Mouse (Mus musculus) kidney, postnatal 14 days (tissue): ENCODE measurements around the gene Map3k1.

Experiments
- DNase-seq: peaks from one replicate; pipeline ENCODE4 v3.0.0; 2022; ENCODE audit warnings: mixed read lengths

Map3k1 gene

GRCm38 (mm10) chr13:111810998-111811628 lies 2.3 kb upstream of the Map3k1 start:
- peak; percentile 73 for DNase-seq

DNA sequence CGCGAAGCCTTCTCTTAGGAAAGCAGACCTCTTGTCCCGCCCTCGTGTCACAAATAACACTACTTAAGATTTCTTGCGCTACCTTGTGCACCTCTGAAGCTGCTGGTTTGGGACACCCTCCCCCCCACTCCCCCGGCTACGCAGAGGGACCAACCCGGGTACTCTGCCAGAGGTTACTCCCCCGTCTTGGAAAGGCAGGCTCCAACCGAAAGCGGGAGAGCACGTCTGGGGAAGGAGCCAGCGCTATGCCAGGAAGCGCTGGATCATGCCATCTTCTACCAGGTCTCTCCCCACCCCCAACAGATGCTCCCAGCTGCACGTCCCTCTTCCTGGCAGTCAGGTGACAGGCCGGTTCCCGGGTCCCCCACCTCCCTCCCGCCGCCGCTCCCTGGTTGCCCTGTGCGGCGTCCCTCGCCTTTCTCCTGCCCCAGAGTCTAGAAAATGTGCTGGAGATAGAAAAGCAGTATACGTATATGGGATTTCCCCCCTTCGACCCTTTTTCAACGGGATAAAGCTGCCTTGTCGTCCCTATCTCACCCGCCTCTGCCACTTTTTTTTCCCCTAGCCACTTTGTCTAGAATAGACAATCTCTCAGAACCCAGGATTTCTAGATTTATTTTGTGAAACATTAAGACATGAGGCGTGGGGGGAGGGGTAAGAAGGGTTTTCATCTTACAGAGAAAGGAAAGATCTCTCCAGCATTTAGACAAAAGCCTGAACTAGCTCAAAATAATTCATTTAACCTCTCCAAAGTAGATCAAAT lies 854 bp upstream of the Map3k1 start:
- DNase-seq: peak; percentile 81

- DNase-seq: no peak
Measured at GRCm38 (mm10) chr13:111808387-111808636, 481 bp downstream of the Map3k1 start.

- DNase-seq: no peak
Measured at GRCm38 (mm10) chr13:111807596-111808386, 1.0 kb downstream of the Map3k1 start.

DNA sequence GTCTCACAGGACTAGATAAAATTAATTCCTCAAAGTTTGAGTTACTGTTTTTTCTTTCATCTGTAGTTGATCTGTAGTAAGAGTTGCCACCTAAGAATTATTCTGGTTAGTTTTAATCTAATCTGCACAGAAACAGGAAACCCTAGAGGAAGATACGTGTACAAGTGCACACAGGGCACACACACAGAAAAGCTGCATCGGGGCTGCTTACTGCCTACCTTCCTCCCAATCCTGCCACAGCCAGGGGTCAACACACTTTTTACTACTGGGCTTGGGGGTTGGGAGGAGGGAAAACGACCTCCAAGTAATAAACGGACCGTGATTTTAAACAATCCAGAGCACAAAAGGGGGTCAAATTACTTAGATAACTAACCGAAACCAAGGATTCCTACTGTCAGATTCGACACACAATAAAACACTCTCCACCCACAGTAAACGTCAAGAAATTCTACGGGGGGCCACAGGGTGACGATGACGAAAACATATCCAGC lies 1.6 kb downstream of the Map3k1 start:
- no peak for DNase-seq

DNA sequence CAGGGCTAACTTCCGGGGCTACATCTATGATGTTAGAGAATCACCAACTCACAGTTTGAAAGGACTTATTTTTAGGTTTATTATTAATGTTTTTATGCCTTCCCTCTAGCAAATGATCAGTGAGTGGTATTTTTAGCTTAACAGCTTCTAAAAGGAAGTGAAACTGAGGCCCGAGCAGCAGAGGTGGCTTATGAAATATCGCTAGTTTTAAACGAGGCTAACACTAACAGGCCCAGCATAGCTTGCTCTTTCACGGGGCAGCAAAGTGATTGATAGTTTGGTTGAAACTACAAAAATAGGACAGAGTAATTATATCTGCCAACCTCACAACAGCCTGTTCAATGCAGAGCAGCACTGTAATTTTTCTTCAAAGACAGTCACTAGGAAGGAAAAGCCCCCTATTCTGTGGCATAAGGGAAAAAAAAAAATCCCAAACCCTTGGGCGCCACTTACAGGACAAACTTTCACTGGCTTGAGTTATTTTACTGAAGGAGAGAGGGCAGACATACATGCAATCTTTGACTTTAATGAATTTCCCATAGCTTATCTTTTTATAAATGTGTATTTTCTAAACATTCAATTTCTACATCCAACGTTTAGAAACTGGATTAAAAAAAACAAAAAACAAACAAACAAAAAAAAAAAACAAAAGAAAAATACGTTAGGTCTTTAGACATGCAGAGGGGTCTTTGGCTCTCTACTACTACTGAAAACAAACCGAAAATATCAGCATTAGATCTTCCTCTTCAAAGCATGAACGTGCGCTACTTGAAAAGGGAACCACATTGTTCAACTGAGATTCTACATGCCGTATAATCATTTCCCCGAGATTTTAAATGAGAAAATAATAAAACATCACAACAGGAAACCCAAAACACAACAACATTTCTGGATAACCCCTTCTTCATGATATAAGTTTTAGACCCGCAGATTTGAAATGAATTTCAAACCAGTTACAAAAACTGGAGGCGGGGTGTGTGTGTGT lies 2.8 kb downstream of the Map3k1 start:
- no peak for DNase-seq

DNA sequence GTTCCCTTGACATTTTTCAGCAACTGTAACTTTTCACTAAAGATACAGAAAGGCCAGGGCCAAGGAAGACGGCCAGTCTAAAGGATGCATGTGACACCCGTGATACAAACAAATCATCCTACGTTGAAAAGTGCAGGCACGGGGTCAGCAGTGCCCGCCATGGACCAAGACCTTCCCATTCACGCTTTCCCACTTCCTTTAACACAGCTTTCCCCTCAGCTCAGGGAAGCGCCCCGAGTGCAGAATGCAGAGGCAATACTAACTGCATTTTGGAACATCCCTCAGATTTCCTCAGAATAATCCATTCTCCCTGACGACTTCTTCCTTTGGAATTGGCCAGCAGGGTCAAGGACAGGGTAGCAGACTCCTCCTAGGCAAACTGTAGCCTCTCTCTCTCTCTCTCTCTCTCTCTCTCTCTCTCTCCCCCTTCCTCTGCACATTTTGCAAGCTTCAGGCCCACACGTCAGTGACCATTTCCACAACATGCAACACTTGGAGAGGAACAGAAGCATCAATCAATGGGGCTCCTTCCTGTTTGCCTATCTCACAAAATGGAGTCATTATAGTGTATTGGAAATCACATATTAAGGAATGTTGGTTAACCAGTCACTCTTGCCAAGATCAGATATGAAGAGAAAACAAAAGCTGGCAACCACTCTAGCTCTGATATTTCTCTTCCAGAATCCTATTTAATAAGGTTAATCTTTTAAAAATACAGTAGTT lies 3.7 kb downstream of the Map3k1 start:
- no peak for DNase-seq

DNA sequence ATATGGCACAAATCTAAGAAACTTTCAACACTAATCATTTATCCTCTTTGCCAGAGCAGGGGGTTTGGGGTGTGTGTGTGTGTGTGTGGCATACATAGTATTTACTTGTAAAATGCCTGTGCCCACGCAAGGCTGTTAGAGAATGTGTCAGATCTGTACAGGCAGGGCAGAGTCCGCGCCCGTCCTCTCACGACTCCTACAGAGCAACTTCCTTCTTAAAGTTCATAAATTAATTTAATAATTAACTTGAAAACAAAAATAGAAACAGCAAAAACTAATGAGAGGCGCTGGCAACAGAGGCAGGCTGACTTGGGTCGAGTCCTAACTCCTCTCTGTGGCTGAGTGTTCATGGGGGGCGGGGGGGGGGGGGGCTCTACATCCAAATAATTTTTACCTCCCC lies 4.6 kb downstream of the Map3k1 start:
- DNase-seq: peak; percentile 73

GRCm38 (mm10) chr13:111803506-111803905 lies 5.3 kb downstream of the Map3k1 start:
- no peak for DNase-seq

DNA sequence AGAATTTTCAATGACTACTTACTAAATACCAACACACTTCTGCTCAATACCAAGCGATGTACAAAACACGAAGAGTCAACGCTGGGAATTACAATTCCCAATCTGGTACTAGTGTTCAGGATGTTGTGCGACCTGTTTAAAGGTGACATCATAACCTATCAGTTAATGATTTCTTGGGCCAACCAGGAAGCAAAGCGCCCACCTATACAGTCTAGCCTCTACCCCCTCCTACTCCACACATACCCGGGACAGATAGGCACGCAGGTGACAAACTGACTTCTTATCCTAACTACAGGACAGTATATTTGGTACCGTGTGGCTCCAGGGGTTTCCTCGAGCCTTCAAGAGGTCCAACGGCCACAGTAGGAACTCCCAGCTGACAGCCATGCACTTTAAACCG lies 5.9 kb downstream of the Map3k1 start:
- no peak for DNase-seq

GRCm38 (mm10) chr13:111802271-111802665 lies 6.5 kb downstream of the Map3k1 start:
- peak; percentile 71 for DNase-seq

DNA sequence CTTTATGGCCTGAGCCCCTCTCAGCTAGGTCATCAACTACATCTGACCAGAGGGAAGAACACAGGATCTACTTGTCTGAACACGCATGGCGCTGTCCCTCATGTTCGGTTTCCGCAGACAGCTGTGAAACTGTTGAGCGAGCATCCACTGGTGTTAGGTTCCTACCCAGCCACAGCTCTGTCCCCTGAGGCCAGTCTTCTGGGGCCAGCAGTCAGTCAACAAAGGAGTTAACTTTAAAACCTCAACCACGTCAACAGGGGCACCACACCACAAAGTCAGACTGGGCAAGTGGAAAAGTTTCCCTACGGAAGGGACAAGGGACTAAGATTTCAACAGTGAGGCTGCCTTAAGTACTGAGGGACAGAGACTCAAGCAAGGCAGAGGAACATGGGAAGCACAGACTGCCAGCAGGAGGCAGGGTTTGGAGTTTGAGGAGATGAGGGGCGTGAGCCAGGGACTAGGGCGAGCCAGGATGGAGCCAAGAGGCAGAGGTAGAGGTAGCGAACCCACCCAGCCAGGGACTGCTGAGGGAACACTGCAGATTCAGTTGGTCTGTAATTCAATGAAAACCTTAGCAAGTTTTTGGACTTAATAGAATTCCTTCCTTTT lies 7.0 kb downstream of the Map3k1 start:
- DNase-seq: no peak

- DNase-seq: peak; percentile 62
Measured at GRCm38 (mm10) chr13:111800866-111801265, 7.9 kb downstream of the Map3k1 start.

DNA sequence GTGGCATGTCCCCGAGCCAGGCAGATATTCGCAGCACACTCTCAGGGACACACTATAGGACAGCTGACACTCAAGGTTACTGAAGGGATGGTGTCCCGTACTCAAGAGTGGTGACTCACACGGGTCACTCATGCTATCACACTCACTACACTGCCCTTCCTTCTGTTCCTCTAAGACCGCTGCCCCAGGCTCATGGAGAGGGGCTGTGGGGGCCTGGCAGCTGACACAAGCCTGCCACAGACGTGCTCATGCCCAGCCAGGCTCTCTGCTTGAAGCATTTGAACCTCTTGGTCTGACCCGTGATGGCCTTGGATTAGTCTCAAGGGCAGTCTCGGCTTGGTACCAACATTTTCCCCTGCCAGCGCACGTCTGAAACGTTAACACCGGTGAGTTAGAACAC lies 10.7 kb downstream of the Map3k1 start:
- peak; percentile 62 for DNase-seq

DNA sequence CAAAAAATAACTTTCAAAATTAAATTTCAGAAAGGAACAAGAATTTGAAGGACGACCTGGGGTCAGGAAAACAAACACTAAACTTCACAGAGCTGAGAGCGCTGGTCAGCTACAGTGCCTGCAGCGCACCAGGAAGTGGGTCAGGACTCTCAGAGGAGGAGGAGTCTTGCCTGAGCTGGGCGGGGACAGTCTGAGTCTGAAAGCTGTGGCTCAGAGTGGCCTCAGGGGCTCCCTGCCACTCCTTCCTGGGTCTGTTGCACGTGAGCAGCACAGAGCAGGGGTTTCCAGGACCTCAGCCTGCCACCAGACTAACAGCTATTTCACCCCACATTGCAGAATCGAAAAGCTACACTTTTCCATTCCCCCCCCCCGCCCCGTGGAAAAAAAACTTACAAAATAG lies 11.8 kb downstream of the Map3k1 start:
- peak; percentile 88 for DNase-seq

DNA sequence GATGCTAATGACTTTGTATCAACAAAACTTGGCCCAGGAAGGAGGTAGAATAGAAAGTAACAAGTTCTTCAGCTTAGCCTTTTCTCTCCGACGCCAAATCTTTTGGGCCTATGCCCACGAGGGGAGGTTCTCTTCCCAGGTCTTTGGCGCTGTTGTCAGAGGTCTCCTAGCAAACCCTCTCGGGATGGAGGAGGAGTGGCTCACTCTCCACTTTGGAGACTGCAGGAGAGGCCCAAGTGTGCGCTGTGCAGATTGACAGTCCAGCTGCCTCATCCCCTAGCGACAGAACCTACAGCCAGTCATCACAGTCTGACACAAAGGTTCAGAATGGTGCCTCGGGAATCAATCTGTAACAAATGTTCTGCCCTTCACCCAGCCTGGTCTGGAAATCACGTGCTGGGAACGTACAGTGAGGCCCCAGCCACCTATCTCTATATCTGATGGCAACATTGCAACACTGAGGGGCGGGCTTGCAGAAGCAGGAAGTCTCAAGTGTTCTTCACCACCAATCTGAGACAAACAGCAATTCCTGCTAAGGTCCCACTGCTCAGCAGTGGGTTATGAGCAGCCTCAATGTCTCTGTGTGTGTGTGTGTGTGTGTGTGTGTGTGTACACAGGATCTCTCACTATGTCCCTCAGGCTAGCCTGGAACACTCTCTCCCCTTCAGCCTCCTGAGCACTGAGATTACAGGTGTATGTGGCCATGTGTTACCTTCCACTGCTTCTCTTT lies 12.4 kb downstream of the Map3k1 start:
- no peak for DNase-seq

GRCm38 (mm10) chr13:111792975-111793287 lies 15.9 kb downstream of the Map3k1 start:
- no peak for DNase-seq

DNA sequence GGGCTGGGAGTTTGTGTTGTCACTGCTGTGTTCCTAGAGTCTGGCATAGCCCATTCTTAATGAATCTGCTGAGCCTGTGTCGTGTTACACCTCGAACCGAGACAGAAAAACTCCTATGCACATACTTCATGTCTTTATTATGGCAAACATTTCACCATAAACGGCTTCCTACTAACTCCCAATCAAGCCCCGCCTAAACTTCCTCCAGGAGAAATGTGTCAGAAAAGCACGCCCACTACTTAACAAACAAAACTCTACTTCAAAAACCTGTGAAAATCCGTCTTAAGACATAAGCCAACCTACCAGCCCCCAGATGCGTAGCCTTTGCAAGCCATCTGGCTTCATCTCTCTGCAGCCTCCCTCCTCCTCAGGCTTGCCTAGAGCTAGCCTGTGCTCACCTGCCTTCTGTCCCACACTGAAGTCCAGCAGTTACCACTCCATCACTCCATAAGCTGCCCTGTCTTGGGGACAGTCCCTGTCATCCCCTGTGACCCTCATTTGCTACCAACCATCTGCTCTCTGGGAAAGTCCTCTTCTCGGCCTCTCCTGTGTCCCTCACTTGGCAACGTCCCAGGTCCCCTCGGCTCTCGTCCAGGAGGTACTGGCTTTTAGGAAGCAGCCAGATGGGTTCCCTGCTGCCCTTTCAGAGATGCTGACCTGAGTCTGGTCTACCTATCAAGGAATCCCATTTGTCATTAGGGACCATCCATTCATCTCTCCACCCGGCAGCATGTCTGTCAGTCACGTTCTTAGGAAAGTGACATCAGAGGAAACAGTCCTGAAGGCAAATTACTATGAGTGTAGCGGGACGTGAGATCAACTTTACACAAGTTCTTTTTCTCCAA lies 16.4 kb downstream of the Map3k1 start:
- no peak for DNase-seq

DNA sequence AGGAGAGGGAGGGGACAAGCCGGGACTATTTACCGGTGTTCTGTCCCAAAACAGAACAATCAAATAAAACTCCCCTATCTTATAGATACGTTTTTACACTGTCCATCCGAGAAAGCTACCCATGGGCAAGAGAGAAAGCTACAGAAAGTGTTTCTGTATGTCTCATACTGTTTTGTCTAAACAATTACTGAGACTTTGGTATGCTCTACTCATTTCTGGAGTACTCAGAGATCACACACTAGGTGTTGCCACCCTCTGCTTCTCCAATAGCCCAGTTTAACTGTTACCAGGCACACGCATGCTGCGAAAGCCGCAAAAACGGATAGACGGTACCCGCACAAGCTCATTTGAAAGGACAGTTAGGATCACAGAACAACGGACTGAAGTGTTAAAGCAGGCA lies 17.2 kb downstream of the Map3k1 start:
- no peak for DNase-seq
